Mouse (Mus musculus) A20 (cell line): Measurements from ENCODE around the gene Mycbp2.

Experiments used
- DNase-seq: peaks from one replicate; pipeline ENCODE4 v3.0.0-alpha.2; 2011; ENCODE audit warnings: low read depth, low spot score

Gene Mycbp2

DNA sequence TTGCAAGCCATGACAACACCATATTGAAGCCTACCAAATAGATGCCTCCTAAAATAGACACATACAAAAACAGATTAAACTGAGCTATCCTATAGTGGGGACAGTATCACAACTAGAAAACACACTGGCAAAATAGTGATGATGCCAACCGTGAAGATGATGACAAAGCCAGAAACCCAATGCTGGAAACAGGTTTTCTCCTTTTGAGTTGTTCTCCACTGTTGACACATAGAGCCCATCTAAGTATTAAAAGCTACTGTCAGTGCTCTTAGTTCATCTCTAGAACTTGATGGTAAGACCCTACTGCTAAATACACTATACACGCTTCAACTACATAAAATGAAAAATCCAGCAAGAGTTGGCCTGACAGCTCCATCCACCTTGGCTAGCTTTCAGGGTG is 86.2 kb downstream of the Mycbp2 start:
- no peak for DNase-seq

DNA sequence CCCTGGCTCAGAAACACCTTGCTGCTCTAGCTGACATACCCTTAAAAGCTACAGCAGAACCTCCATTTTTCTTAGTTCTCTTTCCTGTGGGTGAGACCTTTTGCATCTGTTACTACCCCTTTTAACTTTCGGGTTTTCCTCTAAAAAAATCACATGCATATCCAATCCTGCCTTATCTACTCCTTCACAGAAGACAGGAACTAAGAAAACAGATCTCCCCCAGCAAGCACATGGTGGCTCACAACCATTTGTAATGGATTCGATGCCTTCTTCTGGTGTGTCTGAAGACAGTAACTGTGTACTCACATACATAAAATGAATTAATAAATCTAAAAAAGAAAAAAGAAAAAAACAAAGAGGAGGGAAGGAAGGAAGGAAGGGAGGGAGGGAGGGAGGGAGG is 87.9 kb downstream of the Mycbp2 start:
- DNase-seq: no peak

DNA sequence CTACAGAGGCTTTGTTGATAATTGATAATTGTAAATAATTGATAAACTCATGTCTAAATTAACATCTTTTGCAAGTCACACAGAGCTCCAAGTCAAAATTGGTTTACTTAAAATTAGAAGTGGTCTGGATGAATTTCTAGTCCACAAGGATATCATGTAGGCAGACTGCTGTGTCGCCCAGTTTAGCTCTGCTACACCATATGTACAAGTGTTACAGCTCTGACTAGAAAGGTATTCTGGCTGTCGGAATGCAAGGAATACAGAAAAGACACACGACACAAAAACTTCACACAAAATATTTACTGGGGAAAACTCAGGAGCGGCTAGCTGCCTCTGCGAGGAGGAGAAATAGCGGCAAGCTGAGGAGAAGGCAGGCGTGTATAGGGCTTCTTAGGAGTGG is 89.7 kb downstream of the Mycbp2 start:
- DNase-seq: no peak

DNA sequence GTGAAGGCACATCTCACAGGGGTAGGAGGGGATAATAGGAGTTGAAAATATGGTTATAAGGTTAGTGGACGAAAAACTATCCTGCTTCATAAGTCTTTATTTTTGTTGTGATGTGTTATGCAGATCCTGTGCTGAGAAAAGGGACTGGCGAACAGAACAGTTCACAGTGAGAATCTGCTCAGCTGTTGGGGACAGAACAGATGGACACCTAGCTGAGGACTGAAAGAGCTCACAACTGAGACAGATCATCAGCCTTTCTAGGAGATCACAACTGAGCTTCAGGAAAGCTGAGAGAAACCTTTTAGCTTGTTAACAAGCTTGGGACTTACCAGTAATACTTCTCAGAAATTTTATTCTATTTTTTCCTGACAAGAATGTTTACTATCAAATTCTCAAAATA is 92.3 kb downstream of the Mycbp2 start:
- no peak for DNase-seq

DNA sequence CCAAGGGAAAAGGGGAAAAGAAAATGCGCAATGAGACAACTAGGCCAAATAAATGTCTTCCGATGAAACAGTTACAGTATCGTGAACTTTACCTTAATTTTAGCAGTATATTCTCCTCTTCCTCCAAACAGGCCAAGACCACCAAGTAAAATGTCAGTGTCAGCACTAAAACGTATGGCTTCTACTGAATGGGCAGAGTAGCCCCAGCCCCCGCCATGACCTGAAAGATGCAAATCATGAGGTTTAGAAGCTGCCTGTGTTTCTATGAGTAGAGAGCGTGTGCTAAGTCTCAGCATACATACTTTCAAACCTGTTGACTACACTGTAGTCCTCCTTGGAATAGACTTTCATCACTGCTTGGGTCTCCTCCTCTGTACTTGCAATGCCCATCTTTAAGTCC is 104.6 kb downstream of the Mycbp2 start:
- no peak for DNase-seq

DNA sequence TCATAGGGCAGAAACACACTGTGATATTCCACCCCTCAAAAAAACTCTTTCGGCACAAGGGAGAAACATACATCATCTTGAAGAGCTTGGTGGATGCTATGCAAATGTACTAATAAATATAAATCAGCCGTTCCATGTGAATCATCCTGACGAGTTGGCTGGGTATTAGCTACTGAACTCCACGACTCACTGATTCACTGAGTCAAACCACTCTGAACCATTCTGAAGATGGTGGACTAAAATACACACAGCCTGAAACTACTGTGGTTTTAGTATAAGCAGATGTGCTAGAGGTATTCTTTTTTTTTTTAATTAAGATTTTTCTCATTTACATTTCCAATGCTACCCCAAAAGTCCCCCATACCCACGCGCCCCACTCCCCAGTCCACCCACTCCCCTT is 111.8 kb downstream of the Mycbp2 start:
- no peak for DNase-seq

DNA sequence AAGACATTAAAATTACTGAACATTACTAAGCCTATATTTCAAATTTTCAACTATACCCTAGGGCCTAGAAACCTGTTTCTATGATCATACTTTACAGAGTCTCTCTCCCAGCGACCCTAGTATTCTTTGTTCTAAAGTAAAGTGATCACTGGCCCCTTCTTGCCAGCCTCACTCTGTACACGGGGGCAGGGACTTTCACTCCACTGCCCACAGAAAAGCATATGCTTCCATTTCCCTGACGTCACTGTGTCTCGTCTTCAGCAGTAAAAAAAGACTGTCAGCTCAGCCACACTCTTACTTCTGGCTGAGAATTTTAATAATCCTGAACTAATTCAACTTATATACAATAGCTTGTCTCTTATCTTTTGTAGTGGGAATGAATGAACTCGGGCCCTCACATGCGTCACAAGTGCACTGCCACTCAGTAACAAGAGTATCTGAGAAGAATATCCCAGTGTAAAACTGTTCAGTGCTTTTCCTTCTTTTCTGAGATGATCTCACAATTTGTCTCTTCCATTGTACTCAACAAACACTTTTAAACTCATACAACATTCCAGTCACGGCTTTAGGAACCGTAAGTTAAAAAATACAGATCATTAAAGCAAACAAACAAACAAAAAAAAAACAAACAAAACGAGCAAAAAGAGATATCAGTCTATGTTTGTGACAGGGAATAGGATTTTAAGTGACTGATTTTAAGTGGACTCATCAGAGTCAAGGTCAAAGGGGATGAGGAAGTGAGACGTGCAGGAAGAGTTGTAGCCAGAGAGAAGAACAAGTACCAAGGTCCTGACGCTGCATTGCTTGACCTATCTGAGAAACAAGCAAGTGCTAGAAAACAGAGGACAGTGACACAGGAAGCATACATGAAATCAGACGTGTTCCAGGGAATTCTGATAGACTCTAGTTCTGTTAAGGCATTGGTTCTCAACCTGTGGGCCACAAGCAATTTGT is 112.7 kb downstream of the Mycbp2 start:
- DNase-seq: peak; percentile 74

DNA sequence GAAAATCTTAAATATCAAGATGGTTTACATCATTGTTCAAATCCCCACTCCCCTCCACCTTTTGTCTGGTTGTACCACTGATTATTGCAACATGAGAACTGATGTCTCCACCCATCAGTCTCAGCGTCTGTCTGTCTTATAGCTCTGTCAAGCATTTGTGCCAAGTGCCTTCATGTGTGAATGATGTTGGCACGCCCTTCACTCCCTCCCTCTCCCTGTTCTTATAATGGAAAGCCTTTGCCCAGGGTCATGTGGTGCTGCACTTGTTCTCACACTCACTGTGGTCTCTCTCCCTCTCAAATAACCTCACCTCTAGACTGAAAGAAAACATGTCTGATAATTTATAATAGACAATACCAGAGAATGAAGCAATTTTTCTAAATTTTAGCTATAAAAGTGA is 124.3 kb downstream of the Mycbp2 start:
- no peak for DNase-seq

DNA sequence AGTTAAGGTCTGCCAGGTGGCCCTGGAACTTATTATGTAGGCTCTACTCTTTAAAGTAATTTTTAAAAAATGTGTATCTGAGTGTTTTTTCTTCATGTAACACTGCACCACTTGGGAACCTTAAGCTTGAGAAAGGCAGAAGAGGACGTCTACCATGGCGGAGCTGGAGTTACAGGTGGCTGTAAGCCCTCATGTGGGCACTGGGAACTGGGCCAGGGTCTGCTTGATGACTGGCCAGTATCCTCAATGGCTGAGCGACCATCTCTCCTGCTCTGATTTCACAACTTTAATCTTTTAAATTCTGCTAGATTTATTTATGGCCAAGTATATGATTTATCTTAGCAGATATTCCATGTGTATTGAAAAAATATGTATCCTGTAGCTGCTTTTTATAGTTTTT is 124.9 kb downstream of the Mycbp2 start:
- no peak for DNase-seq

DNA sequence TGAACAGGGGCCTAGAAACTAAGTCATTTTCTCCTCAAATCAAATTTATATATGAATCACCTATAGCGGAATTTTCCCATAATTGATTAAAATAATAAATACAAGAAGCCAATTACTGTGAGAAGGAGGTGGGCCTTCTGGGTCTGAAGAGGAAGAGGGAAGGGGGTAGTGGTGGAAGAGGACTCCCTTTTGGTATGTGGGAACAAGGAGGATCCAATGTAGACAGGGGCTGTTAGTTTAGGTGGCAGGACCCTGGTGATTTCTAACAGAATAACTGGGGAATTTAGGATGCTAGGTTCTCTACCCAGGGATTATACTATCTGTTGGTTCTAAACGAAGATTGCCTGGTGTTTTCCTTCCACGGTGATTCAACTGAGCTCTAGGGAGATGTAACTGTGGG is 130.3 kb downstream of the Mycbp2 start:
- DNase-seq: no peak

DNA sequence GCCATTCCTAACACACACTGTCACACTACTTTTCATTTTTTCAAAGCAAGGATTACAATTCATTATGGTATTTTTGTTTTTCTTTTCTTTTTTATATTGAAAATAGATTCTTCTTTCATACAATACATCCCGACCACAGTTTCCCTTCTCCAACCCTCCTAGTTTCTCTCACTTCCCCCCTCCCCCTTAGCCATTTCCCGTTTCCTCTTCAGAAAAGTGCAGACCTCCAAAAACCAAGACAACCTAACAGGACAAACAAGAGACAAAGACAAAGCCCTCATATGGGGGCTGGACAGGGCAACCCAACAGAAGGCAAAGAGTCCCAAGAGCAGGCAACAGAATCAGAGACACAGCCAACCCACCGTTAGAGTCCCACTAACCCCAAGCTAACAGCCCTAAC is 160.0 kb downstream of the Mycbp2 start:
- no peak for DNase-seq

DNA sequence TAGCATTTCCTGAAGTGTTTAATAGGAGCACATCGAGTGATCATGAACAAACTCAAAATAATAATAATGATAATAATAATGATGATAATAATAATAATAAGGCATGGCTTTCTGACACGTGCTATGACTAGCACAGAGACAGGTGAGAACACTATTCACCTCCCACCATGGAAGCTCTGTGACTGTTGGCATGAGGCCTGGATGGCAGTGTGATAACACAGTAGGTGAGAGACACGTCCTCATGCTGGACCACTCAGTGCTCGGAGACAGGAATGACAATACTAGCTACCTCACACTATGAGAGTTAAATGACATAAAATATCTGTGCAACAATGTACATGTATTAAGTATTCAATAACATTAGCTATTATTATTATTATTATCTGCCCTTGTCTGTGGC is 160.5 kb downstream of the Mycbp2 start:
- no peak for DNase-seq

DNA sequence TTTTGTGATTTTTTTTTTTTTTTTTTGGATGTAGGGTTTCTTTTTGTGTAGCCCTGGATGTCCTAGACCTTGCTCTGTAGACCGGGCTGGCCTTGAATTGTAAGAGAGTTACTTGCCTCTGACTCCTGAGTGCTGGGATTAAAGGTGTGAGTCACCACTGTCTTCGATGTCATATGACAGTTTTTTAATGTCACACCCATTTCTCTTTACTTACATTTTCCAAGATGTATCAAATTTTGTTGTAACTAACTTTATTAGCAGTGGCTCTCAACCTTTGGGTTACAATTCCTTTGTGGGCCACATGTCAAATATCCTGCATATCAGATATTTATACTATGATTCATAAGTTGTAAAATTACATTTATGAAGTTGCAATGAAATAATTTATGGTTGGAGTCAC is 166.5 kb downstream of the Mycbp2 start:
- no peak for DNase-seq

DNA sequence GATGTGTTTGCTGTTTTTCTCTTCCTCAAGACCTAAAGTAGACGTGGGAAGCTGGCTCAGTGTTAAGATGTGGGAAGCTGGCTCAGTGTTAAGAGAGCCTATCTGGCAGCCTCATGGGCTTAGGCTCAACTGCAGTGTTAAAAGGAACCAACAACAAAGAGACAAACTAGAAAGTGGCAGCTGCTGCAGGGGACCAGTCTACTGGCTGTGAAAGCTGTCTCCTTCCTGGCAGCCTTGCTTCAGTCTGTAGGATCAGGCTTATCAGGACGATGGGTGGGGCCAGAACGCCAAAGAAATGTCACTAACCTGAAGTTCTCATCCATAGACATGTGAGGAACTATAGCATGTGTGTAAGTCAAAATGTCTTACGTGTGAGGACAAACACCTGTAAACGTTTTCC is 183.7 kb downstream of the Mycbp2 start:
- no peak for DNase-seq

DNA sequence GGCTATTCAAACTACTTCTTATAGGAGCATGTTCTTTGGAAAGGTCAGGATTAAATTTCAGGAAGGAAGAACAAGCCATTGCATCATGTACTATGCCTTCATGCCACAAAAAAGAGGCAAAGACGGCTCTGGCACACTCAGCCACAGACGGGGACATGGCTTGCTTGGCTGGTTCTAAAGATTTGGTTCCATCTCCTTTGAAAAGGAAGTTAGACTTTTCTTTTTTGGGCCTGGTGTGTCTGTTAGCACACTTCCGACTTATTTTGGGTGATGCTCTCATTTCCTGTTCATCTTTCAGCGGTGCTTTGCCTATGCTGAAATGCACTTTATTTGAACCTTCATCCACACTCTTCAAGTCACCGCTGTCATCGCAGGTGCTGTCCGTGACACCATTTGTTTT is 190.9 kb downstream of the Mycbp2 start:
- peak; percentile 65 for DNase-seq

DNA sequence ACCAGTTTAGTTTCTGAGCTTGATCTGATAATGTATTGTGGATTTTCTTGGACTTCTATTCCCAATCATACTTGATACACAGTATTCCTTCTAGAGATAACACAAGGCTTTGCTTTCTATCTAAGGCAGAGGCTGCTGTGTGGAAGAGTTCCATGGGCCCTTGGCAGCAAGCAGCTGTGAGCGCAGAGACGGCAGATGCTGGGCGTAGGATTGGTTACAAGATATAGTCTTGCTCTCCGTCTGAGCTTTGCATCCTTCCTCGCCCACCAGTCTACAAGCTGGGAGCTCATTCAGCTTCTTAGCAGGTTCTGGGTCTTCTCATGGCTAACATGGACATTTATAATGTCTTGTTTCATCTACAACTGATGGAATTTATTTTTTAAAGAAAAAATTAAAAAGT is 196.5 kb downstream of the Mycbp2 start:
- DNase-seq: no peak

DNA sequence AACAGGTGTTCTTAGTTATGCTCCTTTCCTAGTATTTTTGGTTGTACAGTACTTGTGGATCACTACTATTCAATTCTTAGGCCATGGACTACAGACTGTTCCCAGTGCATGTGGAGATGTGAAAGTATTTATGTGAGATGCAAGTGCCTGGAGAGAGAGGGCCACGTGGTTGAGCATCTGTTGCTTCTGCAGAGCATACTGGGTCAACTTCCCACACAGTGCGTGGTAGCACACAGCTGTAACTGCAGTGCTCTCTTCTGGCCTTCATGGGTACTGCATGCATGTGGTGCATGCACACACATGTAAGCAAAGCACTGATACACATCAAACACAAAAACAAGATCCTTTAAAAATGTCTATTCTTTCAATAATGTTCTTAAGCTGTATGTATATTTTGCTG is 214.6 kb downstream of the Mycbp2 start:
- peak; percentile 73 for DNase-seq

DNA sequence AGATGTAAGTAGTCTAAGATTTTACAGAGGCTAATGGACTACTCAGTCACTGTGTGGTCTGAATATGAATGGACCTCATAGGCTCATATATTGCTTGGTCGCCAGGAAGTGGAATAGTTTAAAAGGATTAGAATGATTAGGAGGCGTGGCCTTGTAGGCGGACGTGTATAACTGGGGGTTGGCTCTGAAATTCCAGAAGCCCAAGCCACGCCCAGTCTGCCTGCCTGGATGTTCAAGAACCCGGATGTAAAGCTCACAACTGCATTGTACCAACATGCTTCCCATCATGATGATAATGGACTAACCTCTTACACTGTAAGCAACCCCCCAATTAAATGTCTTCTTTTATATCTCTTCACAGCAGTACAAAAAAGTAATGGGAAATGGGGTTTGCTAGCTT is 220.9 kb downstream of the Mycbp2 start:
- no peak for DNase-seq

DNA sequence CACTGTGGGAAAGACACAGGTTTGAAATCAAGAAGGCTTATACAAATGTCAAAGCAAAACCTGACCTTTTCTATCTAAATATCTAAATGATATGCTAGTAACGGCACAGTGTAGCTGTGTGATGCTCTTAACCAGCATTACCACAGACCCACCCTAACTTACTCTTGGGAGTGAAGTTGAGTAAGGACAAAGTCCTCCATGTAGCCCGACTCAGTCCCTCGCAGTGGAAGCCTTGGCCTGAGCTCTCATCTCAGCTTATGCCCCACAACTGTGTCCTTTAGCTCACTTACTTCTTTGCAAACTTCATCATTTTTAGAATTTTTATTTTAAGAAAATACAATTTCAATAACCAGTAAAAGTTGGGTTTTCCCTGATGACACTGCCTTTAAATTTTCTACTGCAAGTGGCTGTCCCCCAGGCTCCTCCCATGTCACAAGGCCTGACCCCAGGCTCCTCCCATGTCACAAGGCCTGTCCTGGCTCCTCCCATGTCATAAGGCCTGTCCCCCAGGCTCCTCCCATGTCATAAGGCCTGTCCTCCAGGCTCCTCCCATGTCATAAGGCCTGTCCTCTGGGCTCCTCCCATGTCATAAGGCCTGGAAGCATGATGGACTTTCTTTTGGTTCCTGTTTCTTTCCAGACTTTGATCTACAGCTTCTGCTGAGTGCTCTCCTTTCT is 231.5 kb downstream of the Mycbp2 start:
- DNase-seq: peak; percentile 72

DNA sequence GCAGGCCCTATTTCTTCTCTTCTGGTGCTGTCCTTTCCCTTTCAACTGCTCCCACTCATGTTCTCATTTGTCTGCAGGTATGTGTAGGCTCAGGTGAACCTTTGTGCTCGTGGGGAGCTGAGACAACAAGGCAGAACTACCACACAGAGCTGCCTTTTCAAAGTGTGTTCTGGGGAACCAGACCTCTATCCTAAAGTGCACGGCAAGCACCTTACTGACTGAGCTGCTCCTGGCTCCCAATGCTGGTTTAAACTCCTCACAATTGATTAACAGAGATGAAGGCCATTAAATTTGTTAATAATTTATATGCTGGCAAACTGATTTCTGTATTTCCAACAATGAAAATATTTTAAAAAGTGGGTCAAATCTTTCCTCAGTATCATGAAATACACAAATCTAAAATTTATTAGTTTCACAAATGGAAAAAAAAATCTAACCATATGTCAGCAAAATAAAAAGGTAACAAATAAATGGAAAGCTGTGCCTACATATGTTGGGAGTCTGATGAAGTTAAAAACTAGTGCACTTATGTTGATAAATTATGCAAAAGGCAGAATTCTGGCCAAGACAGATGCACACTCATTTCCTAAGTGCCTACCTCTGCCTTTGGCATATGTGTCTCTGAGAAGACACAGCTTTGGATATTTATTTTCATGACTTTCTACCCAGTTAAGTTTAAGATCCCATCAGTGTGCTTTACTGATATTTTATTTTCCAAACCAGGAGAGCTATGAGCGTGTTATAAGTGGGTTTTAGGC is 233.8 kb downstream of the Mycbp2 start:
- DNase-seq: no peak

DNA sequence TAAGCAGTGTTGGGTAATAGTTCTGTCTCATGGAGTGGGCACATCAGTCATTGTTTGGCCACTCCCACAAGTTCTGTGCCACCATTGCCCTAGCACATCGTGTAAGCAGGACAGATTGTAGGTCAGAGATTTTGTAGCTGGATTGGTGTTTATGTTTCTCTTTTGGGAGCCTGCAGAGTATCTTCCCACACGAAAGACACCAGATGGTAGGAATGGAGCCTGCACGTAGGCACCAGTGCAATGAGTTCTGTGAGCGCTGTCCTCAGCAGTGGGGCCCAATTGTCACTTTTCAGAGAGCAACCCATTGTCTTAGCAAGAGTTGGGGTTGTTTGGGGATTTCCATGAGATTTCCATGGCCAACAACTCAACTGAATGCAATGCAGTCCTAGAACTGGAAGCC is 236.6 kb downstream of the Mycbp2 start:
- DNase-seq: no peak

DNA sequence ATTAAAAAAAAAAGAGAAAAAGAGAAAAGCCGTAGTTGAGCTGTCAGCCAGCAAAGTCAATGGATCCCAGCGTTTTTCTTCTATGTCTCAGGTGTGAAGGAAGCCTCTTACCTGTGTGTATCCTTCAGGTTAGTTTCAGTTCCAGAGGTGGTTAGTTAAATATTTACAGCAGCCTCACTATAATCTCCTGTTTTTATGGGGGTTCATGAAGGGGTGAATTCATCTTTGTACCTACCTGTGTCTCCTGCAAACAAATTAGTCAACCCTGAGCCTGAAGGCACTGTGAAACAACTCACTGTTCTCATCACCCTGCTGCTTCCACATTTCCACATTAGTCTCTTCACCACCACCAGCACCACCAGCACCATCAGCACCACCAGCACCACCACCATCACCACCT is 240.3 kb downstream of the Mycbp2 start:
- DNase-seq: no peak
